Mouse (Mus musculus) cerebellum, postnatal 25 days (tissue): Measurements from ENCODE around the gene Zc3h8.
A peak's percentile ranks its signal among the peaks of the same experiment; 100 is the strongest.

Experiments used
- DNase-seq, 2 experiments: peaks; one replicate each; pipeline ENCODE4 v3.0.0; 2021; ENCODE audit warnings: mixed read lengths in 2 of 2

The Zc3h8 gene

DNA sequence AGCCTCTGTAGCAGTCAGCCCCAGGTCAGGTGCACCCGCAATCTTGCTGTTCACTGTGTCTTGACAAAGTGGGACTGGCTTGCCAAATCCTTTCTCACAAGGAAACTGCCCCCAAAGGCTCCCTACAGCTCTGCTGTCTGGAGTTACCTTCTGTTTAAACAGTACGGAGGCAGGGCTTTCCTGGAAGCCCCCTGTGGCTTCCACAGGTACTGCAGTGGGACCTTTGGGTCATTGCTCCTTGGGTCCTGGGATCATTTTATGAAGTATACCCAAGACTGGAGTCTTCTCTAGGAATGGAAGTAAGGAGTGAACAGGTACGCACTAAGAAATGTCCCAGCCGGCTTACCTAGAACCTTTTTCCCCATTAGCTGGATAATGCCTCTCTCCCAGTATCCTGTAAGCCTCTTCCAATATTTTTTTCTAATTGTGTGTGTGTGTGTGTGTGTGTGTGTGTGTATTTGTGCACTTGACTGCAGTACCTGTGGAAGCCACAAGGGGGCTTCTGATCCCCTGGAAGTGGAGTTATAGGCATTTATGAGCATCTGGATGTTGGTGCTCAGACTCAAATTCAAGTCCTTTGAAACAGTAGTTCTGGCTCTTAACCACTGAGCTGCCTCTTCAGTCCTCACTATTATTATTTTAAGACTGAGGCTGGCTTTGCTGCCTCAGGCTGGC is 53.1 kb downstream of the Zc3h8 start:
- no peak for DNase-seq

DNA sequence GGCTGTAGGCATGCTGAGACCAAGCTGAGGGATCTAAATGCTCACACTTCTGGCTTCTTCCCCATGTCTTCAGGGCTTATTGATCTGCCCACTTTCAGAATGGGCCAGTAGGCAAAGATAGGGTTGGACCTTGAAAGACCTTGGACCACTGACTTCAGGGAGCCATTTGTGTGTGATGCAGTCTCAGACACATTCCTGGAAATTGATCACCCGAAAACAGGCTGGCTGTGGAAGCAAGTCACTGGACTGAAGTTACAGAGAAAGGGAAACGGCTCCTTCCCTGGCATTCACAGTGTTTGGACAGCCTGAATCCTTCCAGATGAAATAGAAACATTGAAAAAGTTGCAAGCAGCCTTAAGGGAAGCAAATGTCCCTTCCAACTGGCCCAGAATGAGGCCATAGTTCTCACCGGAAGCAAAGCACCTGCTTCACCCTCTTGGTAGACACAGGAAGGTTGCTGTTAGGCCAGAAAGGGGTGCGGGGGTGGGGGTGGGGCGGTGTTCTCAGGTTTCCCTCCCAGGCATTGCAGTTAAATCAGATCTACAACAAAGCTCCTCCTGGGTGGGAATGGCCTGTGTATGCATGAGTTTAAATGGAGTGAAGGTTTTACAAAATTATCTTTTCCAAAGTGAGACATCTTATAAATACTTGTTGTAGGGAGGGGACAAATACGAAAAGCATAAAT is 55.9 kb downstream of the Zc3h8 start:
- DNase-seq: no peak

DNA sequence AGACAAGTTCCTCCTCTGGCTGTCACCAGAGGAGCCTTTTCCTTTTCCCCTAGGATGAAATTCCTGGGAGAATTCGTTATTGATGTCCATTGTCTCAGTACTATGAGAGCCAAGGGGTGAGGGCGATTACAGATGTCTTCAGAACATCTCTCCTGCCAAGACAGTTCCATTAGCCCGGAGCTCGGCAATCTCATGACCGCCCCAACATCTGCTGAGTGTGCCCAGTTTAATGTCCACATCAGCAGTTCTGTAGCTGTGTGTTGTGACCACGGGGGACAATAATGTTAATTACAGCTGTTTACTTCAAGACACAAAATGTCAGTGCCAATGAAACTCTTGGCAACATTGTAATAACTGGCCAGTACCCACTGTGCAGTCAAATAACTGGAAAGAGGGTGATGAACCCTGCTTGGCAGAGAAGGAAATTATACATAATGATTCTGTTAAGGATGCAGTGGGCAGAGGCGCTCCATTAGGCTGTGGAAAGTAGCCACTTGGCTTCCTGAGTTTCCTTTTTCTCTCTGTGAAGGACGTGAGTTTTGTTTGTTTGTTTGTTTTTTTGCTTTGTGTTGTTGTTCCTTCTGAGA is 58.6 kb downstream of the Zc3h8 start:
- DNase-seq: no peak

DNA sequence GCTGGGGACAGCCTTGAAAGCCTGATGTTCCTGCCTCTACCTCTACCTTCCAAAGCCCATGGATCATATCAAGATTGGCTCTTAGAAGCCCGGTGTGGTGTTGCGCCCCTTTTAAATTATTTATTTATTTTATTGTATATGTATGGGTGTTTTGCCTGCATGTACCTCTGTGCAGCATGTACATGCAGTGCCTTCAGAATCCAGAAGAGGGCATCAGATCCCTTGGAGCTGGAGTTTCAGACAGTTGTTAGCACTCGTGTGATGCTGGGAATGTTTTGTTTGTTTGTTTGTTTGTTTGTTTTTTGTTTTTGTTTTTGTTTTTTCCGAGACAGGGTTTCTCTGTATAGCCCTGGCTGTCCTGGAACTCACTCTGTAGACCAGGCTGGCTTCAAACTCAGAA is 62.6 kb downstream of the Zc3h8 start:
- peak in 1 of 2 experiments; percentile 19 for DNase-seq
